Mouse (Mus musculus): ENCODE data around the gene Tmem132b.

Tmem132b gene

DNA sequence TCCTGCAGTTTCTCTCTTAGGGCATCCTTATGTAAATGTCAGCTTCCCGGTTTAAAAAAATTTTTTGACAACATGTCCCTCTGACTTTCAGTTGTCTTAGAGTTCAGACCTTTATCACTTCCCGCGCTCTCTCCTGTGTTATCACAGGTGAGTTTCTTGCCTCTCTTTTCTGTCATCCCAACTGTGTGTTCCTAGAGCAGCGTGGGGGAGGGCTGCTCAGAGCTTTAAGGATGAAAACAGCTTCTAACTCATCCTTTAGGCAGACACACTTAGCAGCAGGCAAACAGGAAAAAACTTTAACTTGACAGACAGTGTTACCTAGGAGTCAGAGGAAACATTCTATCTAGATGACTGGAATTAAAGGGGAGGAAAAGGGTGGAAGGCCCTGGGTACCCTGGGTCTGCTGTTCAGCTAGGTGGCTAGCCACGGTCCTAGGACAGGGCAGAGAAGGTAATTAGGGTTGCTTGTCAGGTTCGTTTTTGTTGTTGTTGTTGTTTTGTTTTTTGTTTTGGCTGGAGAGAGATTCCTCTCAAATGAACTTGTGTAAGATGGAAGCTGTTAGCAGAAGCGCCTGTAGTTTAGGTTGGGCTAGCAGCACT is 144.6 kb downstream of the Tmem132b start:
- no peak for DNase-seq (ENCODE audit: low spot score)

DNA sequence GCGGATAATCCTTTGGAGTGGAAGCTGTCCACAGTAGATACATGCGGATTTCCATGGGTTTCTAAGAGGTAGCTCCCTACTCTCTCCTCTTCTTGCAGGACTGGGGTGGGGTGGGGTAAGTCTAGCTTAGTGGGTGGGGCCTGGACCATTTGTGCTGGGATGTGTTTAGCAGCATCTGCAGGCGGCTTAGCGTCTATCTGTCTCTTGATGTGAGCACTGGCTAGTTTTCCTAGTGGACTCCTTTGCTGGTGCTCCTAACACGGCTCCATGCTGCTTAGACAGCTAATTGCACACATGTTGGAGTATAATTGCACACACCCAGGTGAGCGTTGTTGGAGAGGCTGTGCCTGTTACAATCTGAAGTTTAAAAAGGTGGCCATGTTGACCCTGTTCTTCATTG is 149.3 kb downstream of the Tmem132b start:
- DNase-seq (ENCODE audit: low spot score), result no peak

DNA sequence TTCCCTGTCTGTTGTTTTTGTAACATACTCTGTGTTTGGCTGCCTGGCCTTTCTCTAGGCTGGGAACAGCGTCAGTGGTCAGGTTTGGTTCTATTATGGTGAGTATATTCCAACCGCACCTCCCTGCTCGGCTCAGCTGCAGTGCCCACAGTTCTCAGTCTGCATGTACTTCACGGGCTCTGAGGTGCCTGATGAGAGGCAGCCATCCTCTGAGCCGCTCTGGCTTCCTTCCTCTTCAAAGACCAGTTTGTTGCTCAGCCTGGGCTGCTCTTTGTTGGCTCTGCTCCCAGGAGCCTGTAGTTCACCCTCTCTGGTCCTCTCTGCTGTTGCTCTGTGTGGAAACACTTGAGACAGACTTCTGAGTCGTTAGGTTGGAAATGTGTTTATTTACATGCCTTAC is 151.9 kb downstream of the Tmem132b start:
- DNase-seq (ENCODE audit: low spot score), result no peak

DNA sequence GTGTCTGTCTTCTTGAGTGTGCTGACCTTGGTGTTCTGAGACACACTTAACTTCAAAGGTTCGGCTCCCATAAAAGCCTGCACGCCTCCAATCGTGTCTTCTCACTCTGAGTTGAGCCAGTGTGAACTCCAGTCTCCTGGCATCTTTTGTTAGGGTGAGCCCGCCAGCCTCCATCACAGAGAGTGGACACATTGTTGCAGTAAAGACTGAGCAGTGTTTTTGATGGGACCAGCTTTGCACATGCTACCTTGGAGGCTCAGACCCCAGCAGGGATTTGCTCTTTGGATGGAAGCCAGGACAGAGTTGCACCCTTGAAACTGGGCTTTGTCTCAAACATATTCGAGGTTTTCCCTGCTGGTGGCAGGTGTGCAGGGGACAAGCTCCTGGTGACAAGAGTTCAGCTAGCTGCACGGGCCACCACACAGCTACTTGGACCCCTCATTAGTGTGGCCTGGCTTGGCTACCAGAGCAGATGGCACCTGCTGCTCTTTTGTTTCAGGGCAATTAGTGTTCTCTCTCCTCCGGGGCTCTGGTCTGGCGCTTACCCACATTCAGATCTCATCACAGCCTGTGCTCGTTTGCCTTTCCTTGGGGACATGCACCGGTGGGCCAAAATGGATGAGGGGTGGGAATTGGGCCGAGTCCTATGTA is 154.2 kb downstream of the Tmem132b start:
- peak; percentile 84 for DNase-seq (ENCODE audit: low spot score)

DNA sequence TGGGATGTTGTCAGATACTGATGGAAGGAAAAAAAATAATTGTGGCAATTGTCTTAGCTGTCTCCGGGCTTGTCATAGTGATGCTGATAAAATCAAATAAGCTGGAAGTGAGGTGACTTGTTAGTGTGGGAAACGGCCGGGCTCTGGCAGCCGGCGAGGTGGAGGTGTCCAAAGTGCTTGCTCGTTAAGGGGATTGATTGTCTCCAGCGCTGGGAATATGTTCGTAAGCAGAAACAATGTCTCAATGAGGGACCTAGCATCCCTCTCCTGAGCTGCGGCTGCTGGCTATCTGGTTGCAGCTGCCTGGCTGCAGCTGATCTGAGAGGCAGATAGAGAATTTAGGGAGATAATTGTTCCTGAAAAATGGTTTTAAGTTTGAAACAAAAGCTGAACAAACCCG is 161.0 kb downstream of the Tmem132b start:
- peak; percentile 51 for DNase-seq (ENCODE audit: low spot score)

DNA sequence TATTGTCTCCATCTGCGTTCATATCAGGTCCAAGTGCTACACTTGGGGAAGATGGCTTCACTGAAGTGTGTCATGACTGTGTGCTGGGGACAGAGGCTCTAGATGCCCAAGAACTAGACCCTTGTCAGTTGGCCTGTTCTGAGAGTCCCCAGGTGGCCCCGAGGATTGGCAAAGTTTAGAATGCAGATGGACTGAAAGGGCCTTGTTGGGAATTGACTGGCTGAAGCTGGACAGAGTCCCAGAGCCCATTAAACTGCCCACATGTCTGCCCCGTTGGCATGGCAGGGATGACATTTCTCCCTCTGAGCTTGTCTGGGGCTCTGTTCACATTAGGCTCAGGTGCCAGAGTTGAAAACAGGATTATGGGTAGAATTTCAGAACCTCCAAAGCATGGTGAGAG is 167.8 kb downstream of the Tmem132b start:
- no peak for DNase-seq (ENCODE audit: low spot score)

DNA sequence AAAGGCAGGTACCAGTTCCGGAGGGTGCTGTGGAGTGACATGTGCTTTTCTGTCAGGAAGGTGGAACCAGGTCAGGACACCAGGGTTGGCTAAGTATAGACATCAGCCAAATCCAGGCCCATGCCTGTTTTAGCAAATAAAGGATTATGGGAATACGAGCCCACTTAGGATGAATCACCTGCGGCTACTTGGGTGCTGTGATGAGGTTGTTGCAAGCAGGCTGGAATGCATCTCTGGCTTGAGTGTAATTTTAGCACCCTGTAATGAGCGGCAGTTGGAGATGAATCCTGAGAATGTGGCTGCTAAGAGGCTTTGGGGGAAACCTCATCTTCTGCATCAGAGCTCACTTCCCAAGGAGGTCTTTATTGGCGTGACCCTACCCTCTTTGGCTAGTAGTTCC is 168.7 kb downstream of the Tmem132b start:
- no peak for DNase-seq (ENCODE audit: low spot score)

DNA sequence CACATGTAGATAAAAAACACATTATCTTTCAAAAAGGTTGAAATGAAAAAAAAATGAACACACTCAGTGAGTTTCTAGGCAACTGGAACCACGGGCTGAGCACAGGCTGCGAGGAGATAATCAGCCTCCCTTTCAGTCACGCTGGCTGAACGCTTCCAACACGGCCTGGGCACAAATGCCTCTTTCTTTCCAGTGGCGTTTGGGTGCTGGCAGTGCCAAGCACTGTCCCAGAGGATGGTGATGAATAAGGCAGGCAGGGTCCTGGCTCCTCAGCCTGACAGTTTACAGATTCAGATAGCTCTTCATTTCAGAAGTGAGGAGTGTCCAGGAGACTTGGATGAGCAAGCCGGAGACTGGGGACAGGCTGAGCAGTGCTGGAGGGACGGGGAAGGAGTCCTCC is 173.8 kb downstream of the Tmem132b start:
- DNase-seq (ENCODE audit: low spot score), result no peak

DNA sequence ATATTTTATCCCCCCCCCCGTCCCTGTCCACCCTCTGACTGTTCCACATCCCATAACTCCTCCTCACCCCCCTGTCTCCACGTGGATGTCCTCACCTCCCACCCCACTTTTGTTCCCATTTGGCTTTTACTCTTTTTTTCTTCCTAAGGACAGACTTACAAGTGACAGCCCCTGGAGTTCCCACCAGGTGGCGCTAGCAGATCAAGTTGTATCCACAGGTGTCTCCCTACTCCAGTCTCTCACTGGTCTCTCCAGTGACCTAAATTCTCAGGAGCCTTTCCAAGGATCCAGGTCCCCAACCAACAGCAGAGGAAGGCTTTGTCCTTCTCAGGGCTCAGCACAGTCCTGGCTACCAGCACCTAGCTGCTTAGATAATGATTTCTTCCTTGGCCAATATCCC is 177.6 kb downstream of the Tmem132b start:
- DNase-seq (ENCODE audit: low spot score), result peak; percentile 51

DNA sequence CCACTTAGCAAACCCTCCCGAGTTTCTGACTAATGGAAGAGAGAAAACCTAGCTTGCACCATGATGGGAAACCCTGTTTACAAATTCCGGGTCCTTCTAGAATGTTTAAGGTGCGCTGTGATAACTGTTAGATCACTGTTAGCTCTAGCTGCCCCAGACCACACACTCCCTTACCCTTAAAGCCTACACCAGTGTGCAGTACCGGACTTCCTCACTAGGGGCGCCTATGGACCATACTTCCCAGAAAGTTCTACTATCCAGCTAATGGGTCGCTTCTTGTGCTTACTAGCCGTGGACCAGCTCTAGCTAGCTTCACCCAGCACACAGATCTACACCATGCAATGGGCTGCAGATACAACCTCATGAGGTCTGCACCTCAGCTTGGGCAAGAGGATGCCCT is 195.2 kb downstream of the Tmem132b start:
- DNase-seq (ENCODE audit: low spot score), result peak; percentile 76

DNA sequence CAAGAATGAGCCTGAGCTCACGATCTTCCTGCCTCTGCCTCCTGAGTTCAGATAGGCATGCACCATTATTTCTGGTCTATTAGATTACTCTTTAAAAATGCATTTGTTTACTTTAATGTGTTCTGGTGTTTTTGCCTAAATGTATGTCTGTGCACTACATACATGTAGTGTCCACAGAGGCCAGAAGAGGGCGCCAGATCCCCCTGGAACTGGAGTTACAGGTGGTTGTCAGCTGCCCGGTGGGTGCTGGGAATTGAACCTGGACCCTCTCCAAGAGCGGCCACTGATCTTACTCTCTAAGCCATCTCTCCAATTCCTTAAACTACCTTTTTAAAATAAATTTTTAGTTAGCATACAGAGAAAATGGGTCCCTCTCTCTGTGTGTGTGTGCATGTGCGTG is 195.9 kb downstream of the Tmem132b start:
- DNase-seq (ENCODE audit: low spot score), result peak; percentile 34

DNA sequence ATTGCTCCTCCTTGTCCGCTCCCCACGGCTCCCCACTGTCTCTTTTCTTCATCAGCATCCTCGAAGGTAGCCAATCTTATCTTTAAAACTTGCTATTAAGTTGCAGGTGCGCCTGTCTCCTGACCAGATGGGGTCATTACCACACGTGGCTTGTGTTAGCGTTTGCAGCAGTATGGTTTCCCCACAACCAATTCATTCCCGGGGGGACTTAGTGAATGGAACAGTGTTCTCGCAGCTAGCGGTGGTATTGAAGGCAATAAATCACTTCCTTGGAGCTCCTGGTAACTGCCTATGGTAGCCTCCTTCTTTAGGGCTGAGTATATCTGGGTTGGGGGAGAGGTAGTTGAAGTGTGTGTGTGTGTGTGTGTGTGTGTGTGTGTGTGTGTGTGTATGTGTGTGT is 196.4 kb downstream of the Tmem132b start:
- peak; percentile 16 for DNase-seq (ENCODE audit: low spot score)

DNA sequence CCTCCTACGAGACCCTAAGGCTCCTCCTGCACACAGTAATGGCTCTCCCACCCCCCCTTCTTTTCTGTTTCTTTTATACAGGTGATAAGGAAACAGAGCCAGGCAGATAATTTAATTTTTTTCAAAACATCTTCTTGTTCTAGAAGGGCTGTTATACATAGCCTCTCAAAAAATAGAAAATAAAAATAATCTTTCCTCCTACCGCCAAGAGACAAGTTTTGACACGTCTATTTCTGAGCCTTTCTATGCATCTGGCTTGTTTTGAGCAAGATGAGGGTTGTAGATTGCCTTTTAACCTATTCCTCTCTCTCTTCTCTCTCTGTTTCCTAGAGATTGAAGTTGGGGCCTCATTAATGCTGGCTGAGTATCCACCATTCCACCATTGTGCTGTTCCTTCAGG is 196.9 kb downstream of the Tmem132b start:
- DNase-seq (ENCODE audit: low spot score), result no peak

DNA sequence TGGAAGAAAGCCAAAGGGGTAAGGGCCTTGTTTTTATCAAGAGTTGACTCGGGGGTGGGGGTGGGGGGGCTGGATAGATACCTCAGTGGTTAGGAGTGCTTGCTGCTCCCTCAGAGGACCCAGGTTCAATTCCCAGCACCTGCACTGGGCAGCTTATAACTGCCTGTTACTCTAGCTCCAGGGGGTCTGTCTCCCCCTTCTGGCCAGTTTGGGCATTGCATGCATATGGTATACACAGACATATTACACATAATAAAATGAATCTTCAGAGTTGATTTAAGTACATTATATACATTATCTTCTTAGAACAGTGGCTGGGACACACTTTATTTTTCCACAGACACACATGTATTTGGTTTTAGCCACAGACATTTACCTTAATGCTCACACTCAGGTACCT is 202.2 kb downstream of the Tmem132b start:
- no peak for DNase-seq (ENCODE audit: low spot score)

DNA sequence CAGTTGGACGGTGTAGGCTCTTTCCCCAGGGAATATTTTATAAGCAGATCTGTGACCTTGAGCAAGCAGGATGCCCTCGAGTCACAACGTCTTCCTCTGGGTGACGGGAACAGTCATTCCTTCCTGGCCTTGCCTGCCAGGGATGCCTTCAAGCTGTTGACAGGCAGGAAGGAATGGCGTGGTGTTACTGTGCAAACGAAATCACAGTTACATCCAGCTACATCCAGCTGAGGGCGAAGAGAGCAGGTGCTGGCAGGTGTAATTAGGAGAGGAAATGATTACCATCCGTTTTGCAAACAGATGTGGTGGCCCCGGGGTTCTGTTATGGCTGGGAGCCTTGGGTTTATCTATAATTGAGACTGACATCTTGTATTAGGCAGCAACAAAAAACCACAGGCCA is 205.5 kb downstream of the Tmem132b start:
- no peak for DNase-seq (ENCODE audit: low spot score)

DNA sequence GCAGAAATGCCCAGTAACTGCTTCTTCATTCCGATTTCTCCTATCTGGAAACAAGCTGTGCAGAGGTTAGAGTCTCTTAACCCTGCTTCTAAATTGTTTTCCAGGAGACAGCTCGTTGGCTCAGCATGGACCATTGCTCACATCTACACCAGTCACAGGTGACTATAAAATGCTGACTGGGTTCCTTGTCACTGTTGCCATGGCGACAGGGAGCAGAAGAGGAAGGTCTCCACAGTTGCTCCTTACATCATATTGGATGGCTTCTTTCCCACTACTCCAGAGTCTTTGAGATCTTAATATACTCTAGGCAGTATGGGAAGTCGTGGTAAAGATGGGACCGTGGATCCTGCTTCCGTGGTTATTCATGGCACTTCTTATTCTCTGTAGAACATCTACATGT is 211.9 kb downstream of the Tmem132b start:
- no peak for DNase-seq (ENCODE audit: low spot score)

DNA sequence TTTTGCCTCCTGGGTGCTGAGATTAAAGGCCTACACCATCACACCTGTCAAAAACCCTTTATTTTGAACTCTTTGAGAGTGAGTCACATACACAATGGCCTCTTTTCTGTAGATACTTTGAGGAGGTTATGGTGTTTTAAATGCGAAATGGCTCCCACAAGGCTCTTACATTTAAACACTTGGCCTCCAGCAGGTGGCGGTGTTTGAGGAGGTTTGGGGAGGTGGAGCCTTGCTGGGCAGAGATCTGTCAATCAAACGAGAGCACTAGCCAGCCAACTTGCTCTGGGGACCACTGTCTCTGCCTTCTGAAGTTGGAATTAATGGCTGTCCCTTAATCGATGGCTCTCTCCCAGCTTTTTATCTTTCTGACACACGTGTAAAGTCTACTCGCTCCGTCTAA is 214.2 kb downstream of the Tmem132b start:
- DNase-seq (ENCODE audit: low spot score), result peak; percentile 36

DNA sequence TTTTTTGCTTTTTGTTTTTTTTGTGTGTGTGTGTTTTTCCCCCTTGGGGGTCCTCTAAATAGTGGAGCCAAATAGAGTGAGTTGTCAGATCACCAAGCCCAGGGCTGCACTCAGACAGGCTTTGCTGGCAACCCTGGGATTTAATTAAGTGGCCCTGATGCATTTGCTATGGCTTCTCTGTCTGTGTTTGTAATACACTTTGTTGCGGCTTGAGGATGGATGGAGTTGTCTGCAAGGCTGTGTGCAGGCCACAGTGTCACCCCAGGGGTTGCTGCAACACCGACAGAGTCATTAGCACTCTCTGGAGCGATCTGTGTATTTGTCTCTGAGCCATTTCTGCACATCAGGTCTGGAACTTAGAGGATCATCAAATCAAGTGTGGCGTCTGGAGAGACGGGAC is 219.9 kb downstream of the Tmem132b start:
- no peak for DNase-seq (ENCODE audit: low spot score)

DNA sequence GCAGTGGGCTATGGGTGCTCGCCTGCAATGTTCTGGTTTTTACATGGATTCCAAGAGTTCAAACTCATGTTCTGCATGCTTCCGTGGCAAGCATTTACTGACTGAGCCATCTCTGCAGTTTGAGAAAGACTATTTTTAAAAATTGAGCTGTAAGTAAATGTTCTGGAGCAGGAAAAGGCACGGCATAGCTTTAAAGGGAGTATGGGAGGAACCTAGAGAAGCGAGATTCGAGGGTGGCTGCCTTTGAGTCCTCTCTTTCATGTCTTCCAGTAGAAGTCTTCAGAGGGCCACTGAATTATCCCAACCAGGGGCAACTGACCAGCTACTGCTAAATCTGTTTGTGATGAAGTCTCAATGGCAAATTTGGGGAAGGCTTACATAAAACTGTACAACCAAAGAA is 221.0 kb downstream of the Tmem132b start:
- no peak for DNase-seq (ENCODE audit: low spot score)

DNA sequence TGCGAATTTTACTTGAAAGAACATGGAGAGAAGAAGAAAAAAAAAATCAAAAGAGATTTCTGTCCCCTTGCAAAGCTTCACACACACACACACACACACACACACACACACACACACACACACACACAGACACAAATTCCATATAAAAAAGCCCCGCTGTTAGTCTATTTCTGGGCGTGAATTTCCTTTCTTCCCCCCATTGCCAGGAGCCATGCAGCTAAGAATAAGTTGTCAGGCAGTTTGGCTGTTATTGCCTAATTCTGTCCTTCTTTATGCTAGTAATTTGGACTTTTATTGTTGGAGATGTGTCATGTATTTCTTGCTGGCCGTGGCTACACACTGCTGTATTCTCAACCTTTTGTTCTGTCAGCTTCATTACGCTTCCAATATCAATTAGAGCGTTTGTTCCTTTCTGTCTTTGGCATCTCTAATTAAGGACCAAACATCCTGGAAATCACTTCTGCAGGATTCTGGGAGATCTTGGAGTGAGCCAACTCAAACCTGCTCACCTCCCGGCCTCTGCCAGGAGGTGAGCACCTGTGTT is 225.5 kb downstream of the Tmem132b start:
- no peak for DNase-seq (ENCODE audit: low spot score)

DNA sequence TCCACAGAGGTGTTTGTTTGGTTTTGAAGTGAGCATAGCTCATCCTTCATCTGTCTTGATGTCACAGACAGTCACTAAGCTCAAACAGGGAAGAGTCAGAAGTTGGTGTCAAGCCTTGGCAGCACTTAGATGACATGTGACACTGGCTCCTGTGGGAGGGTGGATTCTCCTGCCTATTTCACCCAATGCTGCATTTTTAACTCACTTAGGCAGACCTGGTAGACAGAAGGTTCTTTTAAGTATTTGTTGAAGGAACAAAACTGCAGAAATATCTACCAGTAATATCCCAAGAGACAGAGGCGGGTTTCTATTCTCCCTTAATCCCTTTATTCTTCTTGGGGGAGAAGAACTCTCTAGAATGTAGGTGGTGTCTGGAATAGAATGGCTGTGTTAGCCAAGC is 226.9 kb downstream of the Tmem132b start:
- DNase-seq (ENCODE audit: low spot score), result no peak

DNA sequence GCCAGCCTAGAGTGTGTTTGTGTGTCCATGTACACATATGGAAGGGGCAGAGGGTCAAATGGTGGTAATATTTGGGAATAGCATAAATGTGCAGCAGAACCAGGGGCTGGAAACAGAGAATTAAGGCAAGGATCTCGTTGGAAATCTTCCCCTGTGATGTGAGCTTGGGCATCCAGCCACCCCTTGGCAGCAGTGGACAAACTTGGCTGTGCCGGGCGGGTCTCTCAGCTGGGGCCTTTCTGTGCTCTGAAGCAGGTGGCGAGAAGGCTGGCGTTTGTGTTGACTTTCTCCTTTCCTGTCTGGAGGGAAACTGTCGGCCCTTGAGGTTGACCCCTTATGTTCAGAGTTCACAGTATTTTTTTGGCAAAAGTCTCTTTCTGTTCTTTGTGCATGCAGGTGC is 235.4 kb downstream of the Tmem132b start:
- no peak for DNase-seq (ENCODE audit: low spot score)

DNA sequence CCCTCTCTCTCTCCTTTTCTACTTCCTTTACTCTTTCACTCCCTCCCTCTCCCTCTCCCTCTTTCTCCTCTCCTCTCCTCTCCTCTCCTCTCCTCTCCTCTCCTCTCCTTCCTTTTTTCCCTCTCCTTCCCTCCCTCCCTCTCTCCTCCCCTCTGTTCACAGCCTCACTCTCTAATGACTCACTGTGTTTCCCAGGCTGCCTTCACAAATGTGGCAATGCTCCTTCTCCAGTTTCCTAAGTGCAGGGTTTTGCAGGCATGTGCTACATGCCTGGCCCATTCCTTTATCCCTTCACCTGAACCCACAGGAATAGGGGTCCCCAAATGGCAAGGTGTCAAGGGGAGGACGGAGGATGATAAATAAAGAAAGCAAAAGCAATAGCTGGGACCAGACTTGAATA is 236.4 kb downstream of the Tmem132b start:
- no peak for DNase-seq (ENCODE audit: low spot score)

DNA sequence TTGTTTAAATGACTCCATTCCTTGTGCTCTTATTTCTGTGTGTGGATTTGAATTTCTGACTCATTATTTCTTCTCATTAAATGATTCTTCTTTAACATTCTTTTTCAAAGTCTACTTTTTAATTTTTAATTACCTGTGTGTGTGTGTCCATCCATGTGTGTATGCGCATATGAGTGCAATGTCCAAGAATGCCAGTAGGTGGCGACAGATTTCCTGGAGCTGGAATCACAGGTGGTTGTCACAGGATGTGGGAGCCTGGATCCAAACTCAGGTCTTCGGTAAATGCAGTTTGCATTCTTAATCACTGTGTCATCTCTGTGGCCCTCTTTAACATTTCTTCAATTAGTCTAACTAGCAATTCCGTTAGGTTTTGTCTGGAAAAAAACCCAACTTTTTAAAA is 240.7 kb downstream of the Tmem132b start:
- DNase-seq (ENCODE audit: low spot score), result no peak
